Mouse (Mus musculus): Measurements from ENCODE around the gene Cdk8. TPM values are rescaled to one million over a fixed set of nuclear protein-coding genes. Genes with fewer than 3 reads are reported as not detected.

The Cdk8 gene
- polyA plus RNA-seq, 1 experiment from 2014 or later = 41.5 TPM

GRCm38 (mm10) chr5:146303470-146303869, 72.4 kb downstream of the Cdk8 start:
- no peaks in the 10 kb centered on the region for H3K9me3 ChIP-seq (ENCODE audit: control insufficient read depth, low read length)
- WGBS = 86% methylated on average over 5 of the region's 5 CpGs
- peak; percentile 61 for ATAC-seq (replicated peaks; ENCODE audit: low FRiP score)

GRCm38 (mm10) chr5:146307046-146307743, 76.2 kb downstream of the Cdk8 start:
- Histone ChIP-seq H3K36me3 (ENCODE audit: control insufficient read depth, insufficient read depth, low read length) (no peaks in the 10 kb centered on the region), H3K9me3 (ENCODE audit: control insufficient read depth, low read length) (no peaks in the 10 kb centered on the region), H3K27me3 (ENCODE audit: control insufficient read depth, insufficient read depth, low read length) (no peaks in the 10 kb centered on the region), H3K9ac (ENCODE audit: low read length) (no peak overlapping the region), H3K4me1 (replicated peaks; ENCODE audit: control insufficient read depth, insufficient read depth, low read length) (no peaks in the 10 kb centered on the region), H3K4me3 (ENCODE audit: low read depth, low read length) (no peak overlapping the region), H3K4me2 (ENCODE audit: low read depth, low read length, severe bottlenecking) (no peak overlapping the region), H3K27ac (ENCODE audit: low read depth, low read length) (no peak overlapping the region)
- 91% methylated on average over 8 of the region's 8 CpGs for WGBS
- no peak for ATAC-seq (replicated peaks; ENCODE audit: low FRiP score)
- DNase-seq (ENCODE audit: low spot score) = no peak

More at GRCm38 (mm10) chr5:146303470-146303869, 72.4 kb downstream of the Cdk8 start:
- Histone ChIP-seq H3K4me1 (replicated peaks; ENCODE audit: control insufficient read depth, insufficient read depth, low read length) (no peaks in the 10 kb centered on the region), H3K36me3 (ENCODE audit: control insufficient read depth, insufficient read depth, low read length) (no peaks in the 10 kb centered on the region), H3K27me3 (ENCODE audit: control insufficient read depth, insufficient read depth, low read length) (no peaks in the 10 kb centered on the region), H3K4me2 (ENCODE audit: low read depth, low read length, severe bottlenecking) (no peak overlapping the region), H3K9ac (ENCODE audit: low read length) (no peak overlapping the region), H3K27ac (ENCODE audit: low read depth, low read length) (no peak overlapping the region), H3K4me3 (ENCODE audit: low read depth, low read length) (no peak overlapping the region)
- DNase-seq (ENCODE audit: low spot score) = peak; percentile 77

- no peaks in the 10 kb centered on the region for H3K9me3 ChIP-seq (ENCODE audit: control insufficient read depth, low read length)
- ATAC-seq (replicated peaks; ENCODE audit: low FRiP score) (no peak), DNase-seq (ENCODE audit: low spot score) (no peak)
- H3K4me1 ChIP-seq (replicated peaks; ENCODE audit: control insufficient read depth, insufficient read depth, low read length) = no peaks in the 10 kb centered on the region
- no peak overlapping the region for H3K4me3 ChIP-seq (ENCODE audit: low read depth, low read length)
- no peak overlapping the region for H3K4me2 ChIP-seq (ENCODE audit: low read depth, low read length, severe bottlenecking)
- no peaks in the 10 kb centered on the region for H3K27me3 ChIP-seq (ENCODE audit: control insufficient read depth, insufficient read depth, low read length)
- no peak overlapping the region for H3K27ac ChIP-seq (ENCODE audit: low read depth, low read length)
- 96% methylated on average over 4 of the region's 4 CpGs for WGBS
- no peak overlapping the region for H3K9ac ChIP-seq (ENCODE audit: low read length)
- no peaks in the 10 kb centered on the region for H3K36me3 ChIP-seq (ENCODE audit: control insufficient read depth, insufficient read depth, low read length)
These were observed 76.7 kb downstream of the Cdk8 start for GRCm38 (mm10) chr5:146307744-146308096.

- no peak overlapping the region for H3K27ac ChIP-seq (ENCODE audit: low read depth, low read length)
- DNase-seq (ENCODE audit: low spot score) = no peak
- no peak overlapping the region for H3K4me3 ChIP-seq (ENCODE audit: low read depth, low read length)
- no peaks in the 10 kb centered on the region for H3K27me3 ChIP-seq (ENCODE audit: control insufficient read depth, insufficient read depth, low read length)
- no peaks in the 10 kb centered on the region for H3K36me3 ChIP-seq (ENCODE audit: control insufficient read depth, insufficient read depth, low read length)
- no peaks in the 10 kb centered on the region for H3K9me3 ChIP-seq (ENCODE audit: control insufficient read depth, low read length)
- no peaks in the 10 kb centered on the region for H3K4me1 ChIP-seq (replicated peaks; ENCODE audit: control insufficient read depth, insufficient read depth, low read length)
- 85% methylated on average over 6 of the region's 6 CpGs for WGBS
- H3K9ac ChIP-seq (ENCODE audit: low read length) = no peak overlapping the region
- ATAC-seq (replicated peaks; ENCODE audit: low FRiP score) = no peak
- no peak overlapping the region for H3K4me2 ChIP-seq (ENCODE audit: low read depth, low read length, severe bottlenecking)
These were observed 83.5 kb downstream of the Cdk8 start for GRCm38 (mm10) chr5:146314538-146314937.

- Histone ChIP-seq H3K4me1 (replicated peaks; ENCODE audit: control insufficient read depth, insufficient read depth, low read length) (no peaks in the 10 kb centered on the region), H3K27me3 (ENCODE audit: control insufficient read depth, insufficient read depth, low read length) (no peaks in the 10 kb centered on the region), H3K27ac (ENCODE audit: low read depth, low read length) (no peak overlapping the region), H3K36me3 (ENCODE audit: control insufficient read depth, insufficient read depth, low read length) (no peaks in the 10 kb centered on the region), H3K9ac (ENCODE audit: low read length) (no peak overlapping the region), H3K4me2 (ENCODE audit: low read depth, low read length, severe bottlenecking) (0 out of 2 replicates have a peak overlapping the region, but pooled peaks have one; percentile 2), H3K9me3 (ENCODE audit: control insufficient read depth, low read length) (no peaks in the 10 kb centered on the region), H3K4me3 (ENCODE audit: low read depth, low read length) (no peak overlapping the region)
- 0 out of 2 replicates have a peak, but pooled peaks have one; percentile 24 for ATAC-seq (replicated peaks; ENCODE audit: low FRiP score)
- WGBS = 68% methylated on average over 14 of the region's 14 CpGs
- DNase-seq (ENCODE audit: low spot score) = no peak
These were observed 84.4 kb downstream of the Cdk8 start for GRCm38 (mm10) chr5:146315268-146315921.

- H3K4me1 ChIP-seq (replicated peaks; ENCODE audit: control insufficient read depth, insufficient read depth, low read length) = no peaks in the 10 kb centered on the region
- no peak overlapping the region for H3K4me3 ChIP-seq (ENCODE audit: low read depth, low read length)
- H3K36me3 ChIP-seq (ENCODE audit: control insufficient read depth, insufficient read depth, low read length) = no peaks in the 10 kb centered on the region
- 88% methylated on average over 5 of the region's 5 CpGs for WGBS
- no peak overlapping the region for H3K4me2 ChIP-seq (ENCODE audit: low read depth, low read length, severe bottlenecking)
- H3K27me3 ChIP-seq (ENCODE audit: control insufficient read depth, insufficient read depth, low read length) = no peaks in the 10 kb centered on the region
- H3K9ac ChIP-seq (ENCODE audit: low read length) = no peak overlapping the region
- peak; percentile 69; the same call in 1 of the 2 replicates for ATAC-seq (replicated peaks; ENCODE audit: low FRiP score)
- DNase-seq (ENCODE audit: low spot score) = no peak
- H3K9me3 ChIP-seq (ENCODE audit: control insufficient read depth, low read length) = no peaks in the 10 kb centered on the region
- no peak overlapping the region for H3K27ac ChIP-seq (ENCODE audit: low read depth, low read length)
These were observed 85.3 kb downstream of the Cdk8 start for GRCm38 (mm10) chr5:146316316-146316715.

GRCm38 (mm10) chr5:146318051-146318450, 87.0 kb downstream of the Cdk8 start:
- H3K36me3 ChIP-seq (ENCODE audit: control insufficient read depth, insufficient read depth, low read length) = no peaks in the 10 kb centered on the region

GRCm38 (mm10) chr5:146318461-146318860, 87.4 kb downstream of the Cdk8 start:
- WGBS = 88% methylated on average over 8 of the region's 8 CpGs
- H3K4me2 ChIP-seq (ENCODE audit: low read depth, low read length, severe bottlenecking) = no peak overlapping the region
- no peak overlapping the region for H3K4me3 ChIP-seq (ENCODE audit: low read depth, low read length)
- no peak for DNase-seq (ENCODE audit: low spot score)
- H3K9me3 ChIP-seq (ENCODE audit: control insufficient read depth, low read length) = no peaks in the 10 kb centered on the region
- H3K9ac ChIP-seq (ENCODE audit: low read length) = no peak overlapping the region
- no peaks in the 10 kb centered on the region for H3K27me3 ChIP-seq (ENCODE audit: control insufficient read depth, insufficient read depth, low read length)
- no peaks in the 10 kb centered on the region for H3K36me3 ChIP-seq (ENCODE audit: control insufficient read depth, insufficient read depth, low read length)
- ATAC-seq (replicated peaks; ENCODE audit: low FRiP score) = no peak
- H3K4me1 ChIP-seq (replicated peaks; ENCODE audit: control insufficient read depth, insufficient read depth, low read length) = no peaks in the 10 kb centered on the region
- no peak overlapping the region for H3K27ac ChIP-seq (ENCODE audit: low read depth, low read length)

More at GRCm38 (mm10) chr5:146318051-146318450, 87.0 kb downstream of the Cdk8 start:
- Histone ChIP-seq H3K27me3 (ENCODE audit: control insufficient read depth, insufficient read depth, low read length) (no peaks in the 10 kb centered on the region), H3K9ac (ENCODE audit: low read length) (no peak overlapping the region), H3K4me2 (ENCODE audit: low read depth, low read length, severe bottlenecking) (no peak overlapping the region), H3K27ac (ENCODE audit: low read depth, low read length) (no peak overlapping the region), H3K4me1 (replicated peaks; ENCODE audit: control insufficient read depth, insufficient read depth, low read length) (no peaks in the 10 kb centered on the region), H3K9me3 (ENCODE audit: control insufficient read depth, low read length) (no peaks in the 10 kb centered on the region), H3K4me3 (ENCODE audit: low read depth, low read length) (no peak overlapping the region)
- ATAC-seq (replicated peaks; ENCODE audit: low FRiP score) = no peak
- no peak for DNase-seq (ENCODE audit: low spot score)
- 81% methylated on average over 5 of the region's 5 CpGs for WGBS

All from forebrain, embryonic 11.5 days (tissue).